Mouse (Mus musculus) heart, postnatal 14 days (tissue): Measurements from ENCODE around the gene Cldnd2. TPM values are rescaled to one million over a fixed set of nuclear protein-coding genes. Genes with fewer than 3 reads are reported as not detected.

Source experiments
- DNase-seq, 2 experiments: peaks; one replicate each; pipeline ENCODE4 v3.0.0; 2021 to 2022
- intact Hi-C: fragments of 180-260 bp; cut with DNase I; formaldehyde crosslinking; loops from one replicate; pipeline ENCODE4 v1.15.1; 2025
- total RNA-seq, 2 experiments: library from RNA; stranded (reverse); gene quantifications; 2 replicates each; pipeline ENCODE4 v1.2.3; 2021

Cldnd2 gene
- total RNA-seq, 2 experiments from 2014 or later, result not detected

GRCm38 (mm10) chr7:43443126-43443916 lies 2.7 kb downstream of the Cldnd2 start:
- intact Hi-C loops, result loop anchor here (5.0 to 10.0 kb wide), 2 partner anchors 139 to 229 kb away; partner anchors contain the start of gene Ctu1
- DNase-seq, result peak; percentile 81 to 86

- peak; percentile 92 to 93 for DNase-seq
- intact Hi-C loops, result loop anchor here (2.0 to 10.0 kb wide), 3 partner anchors 21 to 228 kb away; partner anchors contain the start of gene Ctu1
These were observed 3.3 kb downstream of the Cldnd2 start, which contains the start of the genes Etfb and Gm45233 for GRCm38 (mm10) chr7:43443917-43444293. Etfb (plus strand) TSS chr7:43444083. Gm45233 (plus strand) TSS chr7:43444128.

- intact Hi-C loops, result loop anchor here (10.0 kb wide), 1 partner anchor 143 kb away; no protein-coding TSS in a partner anchor
- no peak for DNase-seq
These were observed 7.2 kb downstream of the Cldnd2 start for GRCm38 (mm10) chr7:43447801-43448200.

- intact Hi-C loops, result loop anchor here (10.0 kb wide), 1 partner anchor 143 kb away; no protein-coding TSS in a partner anchor
- DNase-seq, result peak in 1 of 2 experiments; percentile 45
These were observed 7.7 kb downstream of the Cldnd2 start for GRCm38 (mm10) chr7:43448246-43448645.

GRCm38 (mm10) chr7:43449811-43450210 lies 9.2 kb downstream of the Cldnd2 start:
- no peak for DNase-seq
- intact Hi-C loops, result loop anchor here (10.0 kb wide), 1 partner anchor 145 kb away; no protein-coding TSS in a partner anchor

GRCm38 (mm10) chr7:43451726-43452125 lies 11.1 kb downstream of the Cldnd2 start:
- intact Hi-C loops, result no loop called here
- DNase-seq, result no peak

- intact Hi-C loops, result no loop called here
- DNase-seq, result peak in 1 of 2 experiments; percentile 40
These were observed 12.0 kb downstream of the Cldnd2 start for GRCm38 (mm10) chr7:43452609-43453008.

GRCm38 (mm10) chr7:43453599-43454355 lies 13.2 kb downstream of the Cldnd2 start:
- no peak for DNase-seq
- intact Hi-C loops, result no loop called here

GRCm38 (mm10) chr7:43454371-43454770 lies 13.8 kb downstream of the Cldnd2 start:
- intact Hi-C loops, result no loop called here
- DNase-seq, result no peak

- intact Hi-C loops, result loop anchor here (10.0 kb wide), 1 partner anchor 62 kb away; no protein-coding TSS in a partner anchor
- no peak for DNase-seq
These were observed 22.3 kb downstream of the Cldnd2 start, which contains the start of gene Vsig10l for GRCm38 (mm10) chr7:43462851-43463250. Vsig10l (plus strand) TSS chr7:43463151.

GRCm38 (mm10) chr7:43463976-43464375 lies 23.4 kb downstream of the Cldnd2 start:
- intact Hi-C loops, result loop anchor here (2.0 to 10.0 kb wide), 2 partner anchors 19 to 61 kb away; partner anchors contain the start of genes Etfb and Gm45233
- no peak for DNase-seq

- intact Hi-C loops, result loop anchor here (1.0 to 10.0 kb wide), 4 partner anchors 20 to 163 kb away; partner anchors contain the start of genes Etfb and Gm45233
- DNase-seq, result peak in 1 of 2 experiments; percentile 21
These were observed 24.3 kb downstream of the Cldnd2 start for GRCm38 (mm10) chr7:43464864-43465343.

GRCm38 (mm10) chr7:43465344-43466098 lies 24.9 kb downstream of the Cldnd2 start:
- intact Hi-C loops, result loop anchor here (1.0 to 10.0 kb wide), 4 partner anchors 21 to 163 kb away; partner anchors contain the start of genes Etfb and Gm45233
- peak; percentile 84 to 90 for DNase-seq

- DNase-seq, result peak; percentile 87 to 93
- intact Hi-C loops, result loop anchor here (5.0 to 10.0 kb wide), 2 partner anchors 59 to 164 kb away; no protein-coding TSS in a partner anchor
These were observed 25.6 kb downstream of the Cldnd2 start for GRCm38 (mm10) chr7:43466099-43466694.

- DNase-seq, result no peak
- intact Hi-C loops, result no loop called here
These were observed 29.8 kb downstream of the Cldnd2 start for GRCm38 (mm10) chr7:43470373-43470772.

- intact Hi-C loops, result no loop called here
- no peak for DNase-seq
These were observed 35.1 kb downstream of the Cldnd2 start for GRCm38 (mm10) chr7:43475706-43476105.

- intact Hi-C loops, result no loop called here
These were observed 35.8 kb downstream of the Cldnd2 start for GRCm38 (mm10) chr7:43476376-43476775.

GRCm38 (mm10) chr7:43481191-43481590 lies 40.6 kb downstream of the Cldnd2 start:
- intact Hi-C loops, result no loop called here
- DNase-seq, result no peak

More at GRCm38 (mm10) chr7:43476376-43476775, 35.8 kb downstream of the Cldnd2 start:
- no peak for DNase-seq
